Mouse (Mus musculus): ENCODE results near the gene Nubp2. TPM values are rescaled to one million over a fixed set of nuclear protein-coding genes. Genes with fewer than 3 reads are reported as not detected.

Nubp2 gene
- total RNA-seq, 2 experiments from 2014 or later, result 10.6 to 25.4 TPM

Other genes starting within 250 kb of the Nubp2 start
- gene Slc9a3r2, start 236.0 kb downstream of the Nubp2 start, total RNA-seq (2015; ENCODE audit: low replicate concordance), result 0.38 TPM in 1 of 2 replicates, not detected in the other
- 0.56 and 1.8 TPM in 2 replicates for gene Slc9a3r2, start 236.0 kb downstream of the Nubp2 start, total RNA-seq (2017; ENCODE audit: low replicate concordance)
- not detected in 2 replicates for gene Npw, start 227.9 kb downstream of the Nubp2 start, total RNA-seq (2015; ENCODE audit: low replicate concordance)
- gene Npw, start 227.9 kb downstream of the Nubp2 start, total RNA-seq (2017; ENCODE audit: low replicate concordance), result not detected in 2 replicates
- gene Zfp598, start 216.7 kb downstream of the Nubp2 start, total RNA-seq (2015; ENCODE audit: low replicate concordance), result 3.7 and 7.9 TPM in 2 replicates
- 4.0 and 4.3 TPM in 2 replicates for gene Zfp598, start 216.7 kb downstream of the Nubp2 start, total RNA-seq (2017; ENCODE audit: low replicate concordance)
- not detected in 2 replicates for gene Syngr3, start 196.4 kb downstream of the Nubp2 start, total RNA-seq (2015; ENCODE audit: low replicate concordance)
- gene Syngr3, start 196.4 kb downstream of the Nubp2 start, total RNA-seq (2017; ENCODE audit: low replicate concordance), result not detected in 2 replicates
- 2.7 and 6.3 TPM in 2 replicates for gene Gfer, start 190.2 kb downstream of the Nubp2 start, total RNA-seq (2015; ENCODE audit: low replicate concordance)
- gene Gfer, start 190.2 kb downstream of the Nubp2 start, total RNA-seq (2017; ENCODE audit: low replicate concordance), result 3.0 and 7.2 TPM in 2 replicates
- not detected in 2 replicates for gene Noxo1, start 190.1 kb downstream of the Nubp2 start, total RNA-seq (2015; ENCODE audit: low replicate concordance)
- gene Noxo1, start 190.1 kb downstream of the Nubp2 start, total RNA-seq (2017; ENCODE audit: low replicate concordance), result not detected in 2 replicates
- 0.58 and 5.9 TPM in 2 replicates for gene Tbl3, start 178.7 kb downstream of the Nubp2 start, total RNA-seq (2015; ENCODE audit: low replicate concordance)
- gene Tbl3, start 178.7 kb downstream of the Nubp2 start, total RNA-seq (2017; ENCODE audit: low replicate concordance), result 4.3 and 11.9 TPM in 2 replicates
- not detected in 2 replicates for gene Rnf151, start 168.3 kb downstream of the Nubp2 start, total RNA-seq (2015; ENCODE audit: low replicate concordance)
- not detected in 2 replicates for gene Rnf151, start 168.3 kb downstream of the Nubp2 start, total RNA-seq (2017; ENCODE audit: low replicate concordance)
- 1,254 and 1,636 TPM in 2 replicates for gene Rps2, start 168.2 kb downstream of the Nubp2 start, total RNA-seq (2015; ENCODE audit: low replicate concordance)
- 281 and 355 TPM in 2 replicates for gene Rps2, start 168.2 kb downstream of the Nubp2 start, total RNA-seq (2017; ENCODE audit: low replicate concordance)
- gene Ndufb10, start 161.9 kb downstream of the Nubp2 start, total RNA-seq (2015; ENCODE audit: low replicate concordance), result 52.0 and 124 TPM in 2 replicates
- gene Ndufb10, start 161.9 kb downstream of the Nubp2 start, total RNA-seq (2017; ENCODE audit: low replicate concordance), result 74.1 and 90.5 TPM in 2 replicates
- not detected in 2 replicates for gene Rpl3l, start 158.5 kb downstream of the Nubp2 start, total RNA-seq (2015; ENCODE audit: low replicate concordance)
- gene Rpl3l, start 158.5 kb downstream of the Nubp2 start, total RNA-seq (2017; ENCODE audit: low replicate concordance), result not detected in 2 replicates
- gene Msrb1, start 149.7 kb downstream of the Nubp2 start, total RNA-seq (2015; ENCODE audit: low replicate concordance), result 177 and 224 TPM in 2 replicates
- 42.8 and 97.5 TPM in 2 replicates for gene Msrb1, start 149.7 kb downstream of the Nubp2 start, total RNA-seq (2017; ENCODE audit: low replicate concordance)
- not detected in 2 replicates for gene Hs3st6, start 133.4 kb downstream of the Nubp2 start, total RNA-seq (2015; ENCODE audit: low replicate concordance)
- gene Hs3st6, start 133.4 kb downstream of the Nubp2 start, total RNA-seq (2017; ENCODE audit: low replicate concordance), result not detected in 2 replicates
- gene Meiob, start 82.1 kb downstream of the Nubp2 start, total RNA-seq (2015; ENCODE audit: low replicate concordance), result not detected in 2 replicates
- gene Meiob, start 82.1 kb downstream of the Nubp2 start, total RNA-seq (2017; ENCODE audit: low replicate concordance), result not detected in 2 replicates
- gene Hagh, start 46.2 kb downstream of the Nubp2 start, total RNA-seq (2015; ENCODE audit: low replicate concordance), result 191 and 222 TPM in 2 replicates
- gene Hagh, start 46.2 kb downstream of the Nubp2 start, total RNA-seq (2017; ENCODE audit: low replicate concordance), result 223 and 230 TPM in 2 replicates
- gene Fahd1, start 36.0 kb downstream of the Nubp2 start, total RNA-seq (2015; ENCODE audit: low replicate concordance), result 58.0 and 66.9 TPM in 2 replicates
- gene Fahd1, start 36.0 kb downstream of the Nubp2 start, total RNA-seq (2017; ENCODE audit: low replicate concordance), result 71.4 and 87.7 TPM in 2 replicates
- not detected in 2 replicates for gene Igfals, start 20.4 kb downstream of the Nubp2 start, total RNA-seq (2015; ENCODE audit: low replicate concordance)
- gene Igfals, start 20.4 kb downstream of the Nubp2 start, total RNA-seq (2017; ENCODE audit: low replicate concordance), result 0.17 TPM in 1 of 2 replicates, not detected in the other
- 20.4 and 49.3 TPM in 2 replicates for gene Spsb3, start 294 bp upstream of the Nubp2 start, total RNA-seq (2015; ENCODE audit: low replicate concordance)
- 28.2 and 35.1 TPM in 2 replicates for gene Spsb3, start 294 bp upstream of the Nubp2 start, total RNA-seq (2017; ENCODE audit: low replicate concordance)
- 7.1 and 8.6 TPM in 2 replicates for gene Eme2, start 8.7 kb upstream of the Nubp2 start, total RNA-seq (2015; ENCODE audit: low replicate concordance)
- gene Eme2, start 8.7 kb upstream of the Nubp2 start, total RNA-seq (2017; ENCODE audit: low replicate concordance), result 10.9 and 12.4 TPM in 2 replicates
- 4.8 and 7.1 TPM in 2 replicates for gene Mrps34, start 8.8 kb upstream of the Nubp2 start, total RNA-seq (2015; ENCODE audit: low replicate concordance)
- gene Mrps34, start 8.8 kb upstream of the Nubp2 start, total RNA-seq (2017; ENCODE audit: low replicate concordance), result 2.0 and 5.0 TPM in 2 replicates
- gene Nme3, start 10.2 kb upstream of the Nubp2 start, total RNA-seq (2015; ENCODE audit: low replicate concordance), result 15.0 and 18.3 TPM in 2 replicates
- 29.1 and 32.2 TPM in 2 replicates for gene Nme3, start 10.2 kb upstream of the Nubp2 start, total RNA-seq (2017; ENCODE audit: low replicate concordance)
- gene Mapk8ip3, start 50.6 kb upstream of the Nubp2 start, total RNA-seq (2015; ENCODE audit: low replicate concordance), result 42.7 and 48.3 TPM in 2 replicates
- gene Mapk8ip3, start 50.6 kb upstream of the Nubp2 start, total RNA-seq (2017; ENCODE audit: low replicate concordance), result 109 and 222 TPM in 2 replicates
- 20.8 and 28.6 TPM in 2 replicates for gene Jpt2, start 74.3 kb upstream of the Nubp2 start, total RNA-seq (2015; ENCODE audit: low replicate concordance)
- 22.9 and 40.1 TPM in 2 replicates for gene Jpt2, start 74.3 kb upstream of the Nubp2 start, total RNA-seq (2017; ENCODE audit: low replicate concordance)
- gene Cramp1l, start 129.4 kb upstream of the Nubp2 start, total RNA-seq (2015; ENCODE audit: low replicate concordance), result 16.7 and 18.0 TPM in 2 replicates
- 16.2 and 19.0 TPM in 2 replicates for gene Cramp1l, start 129.4 kb upstream of the Nubp2 start, total RNA-seq (2017; ENCODE audit: low replicate concordance)
- gene Ift140, start 129.7 kb upstream of the Nubp2 start, total RNA-seq (2015; ENCODE audit: low replicate concordance), result 61.9 and 62.3 TPM in 2 replicates
- gene Ift140, start 129.7 kb upstream of the Nubp2 start, total RNA-seq (2017; ENCODE audit: low replicate concordance), result 158 and 187 TPM in 2 replicates
- gene Tmem204, start 197.2 kb upstream of the Nubp2 start, total RNA-seq (2015; ENCODE audit: low replicate concordance), result not detected in 2 replicates
- not detected in 2 replicates for gene Tmem204, start 197.2 kb upstream of the Nubp2 start, total RNA-seq (2017; ENCODE audit: low replicate concordance)
- gene Telo2, start 229.6 kb upstream of the Nubp2 start, total RNA-seq (2015; ENCODE audit: low replicate concordance), result 3.5 and 5.9 TPM in 2 replicates
- 6.3 and 11.6 TPM in 2 replicates for gene Telo2, start 229.6 kb upstream of the Nubp2 start, total RNA-seq (2017; ENCODE audit: low replicate concordance)
- not detected in 2 replicates for gene Ptx4, start 234.4 kb upstream of the Nubp2 start, total RNA-seq (2015; ENCODE audit: low replicate concordance)
- not detected in 2 replicates for gene Ptx4, start 234.4 kb upstream of the Nubp2 start, total RNA-seq (2017; ENCODE audit: low replicate concordance)
- 3.7 and 8.6 TPM in 2 replicates for gene Clcn7, start 247.0 kb upstream of the Nubp2 start, total RNA-seq (2015; ENCODE audit: low replicate concordance)
- gene Clcn7, start 247.0 kb upstream of the Nubp2 start, total RNA-seq (2017; ENCODE audit: low replicate concordance), result 6.0 and 9.1 TPM in 2 replicates

Data from erythroblast, adult 5-6 weeks (primary cell).